Mouse (Mus musculus) E14TG2a.4 (cell line): ENCODE measurements around the gene Rsph1.

Experiments
- CTCF ChIP-seq: conservative IDR thresholded peaks from 2 replicates; pipeline ENCODE4 v1.5.1; 2014; ENCODE audit warnings: low read length
- NANOG ChIP-seq: IDR thresholded peaks from 2 replicates; pipeline ENCODE4 v1.6.1; 2014; ENCODE audit warnings: borderline replicate concordance, low read length, mixed read lengths
- POU5F1 ChIP-seq: IDR thresholded peaks from 2 replicates; pipeline ENCODE4 v1.6.1; 2014; ENCODE audit warnings: low read length, borderline replicate concordance

GRCm38 (mm10) chr17:31324227-31324626, 47.0 kb upstream of the Rsph1 start:
- TF ChIP-seq CTCF (no peak), POU5F1 (no peak), NANOG (no peak)
